Mouse (Mus musculus): Measurements from ENCODE around the gene Gm44596.

Gene Gm44596

GRCm38 (mm10) chr6:128429300-128429699 is 54.0 kb downstream of the Gm44596 start:
- DNase-seq (ENCODE audit: low spot score in 2 of 2): no peak

- DNase-seq (ENCODE audit: low spot score in 2 of 2): no peak
Measured at GRCm38 (mm10) chr6:128429826-128430225, 54.5 kb downstream of the Gm44596 start.

DNA sequence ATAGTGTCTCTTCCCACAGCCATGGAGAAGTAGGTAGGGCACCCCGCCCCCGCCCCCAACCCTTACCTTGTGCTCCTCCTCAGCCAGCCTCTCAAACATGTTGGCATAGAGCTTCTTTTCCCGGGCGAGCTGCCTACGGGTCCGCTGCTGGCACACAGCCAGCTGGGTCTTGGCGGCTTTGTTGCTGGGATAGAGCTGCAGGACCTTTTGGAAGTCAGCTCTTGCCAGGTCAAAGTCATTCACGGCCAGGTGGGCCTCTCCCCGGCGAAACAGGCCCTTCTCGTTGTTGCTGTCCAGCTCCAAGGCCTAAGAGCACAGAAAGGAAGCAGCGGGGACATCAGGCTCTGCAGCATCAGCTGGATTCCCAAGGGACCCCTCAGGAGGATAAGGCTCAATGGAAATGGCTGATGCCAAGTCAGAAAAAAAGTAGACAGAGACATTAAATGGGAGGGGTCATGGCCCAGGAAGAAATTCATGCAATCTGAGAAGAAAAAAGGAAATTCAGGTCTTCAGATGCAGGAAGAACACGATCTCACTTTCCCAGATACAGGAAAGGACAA is 57.1 kb downstream of the Gm44596 start:
- DNase-seq (ENCODE audit: low spot score in 2 of 2): no peak

DNA sequence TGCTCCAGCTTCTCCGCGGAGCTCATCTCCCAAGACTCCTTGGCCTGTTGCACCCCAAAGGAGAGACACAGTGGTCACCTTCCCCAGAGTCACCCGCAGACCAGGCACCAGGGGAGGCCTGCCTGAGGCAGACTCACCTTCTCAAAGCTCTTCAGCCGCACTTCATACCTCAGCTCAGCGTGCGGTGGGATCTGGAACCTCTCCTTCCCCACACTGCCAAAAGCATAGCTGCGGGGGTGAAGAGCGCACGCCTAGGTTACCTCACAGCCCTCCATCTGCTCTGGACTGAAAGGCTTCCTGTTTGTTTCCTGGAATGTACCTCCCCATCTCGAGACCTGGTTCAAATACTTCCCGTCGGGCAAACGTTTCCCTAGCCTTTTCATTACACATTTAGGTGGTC is 58.3 kb downstream of the Gm44596 start:
- no peak for DNase-seq (ENCODE audit: low spot score in 2 of 2)

DNA sequence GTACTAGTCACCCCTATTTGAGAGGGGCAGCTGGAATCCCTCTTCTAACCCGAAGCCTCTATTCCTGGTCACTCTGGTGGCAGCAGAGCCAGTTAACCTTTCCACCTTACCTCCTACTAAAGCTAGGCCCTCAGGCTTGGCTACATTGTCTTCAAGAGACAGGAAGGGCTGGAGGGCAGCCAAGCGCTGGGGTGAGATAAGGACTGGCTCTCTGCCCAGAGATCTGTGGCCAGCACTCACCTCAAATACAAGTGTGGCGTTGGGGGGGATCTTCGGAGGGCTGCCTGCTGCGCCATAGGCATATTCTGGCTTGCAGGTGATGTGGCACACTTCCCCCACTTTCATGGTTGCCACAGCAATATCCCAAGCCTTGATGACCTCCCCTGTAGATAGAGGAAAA is 60.2 kb downstream of the Gm44596 start:
- peak in 1 of 2 experiments; percentile 31 for DNase-seq (ENCODE audit: low spot score in 2 of 2)

DNA sequence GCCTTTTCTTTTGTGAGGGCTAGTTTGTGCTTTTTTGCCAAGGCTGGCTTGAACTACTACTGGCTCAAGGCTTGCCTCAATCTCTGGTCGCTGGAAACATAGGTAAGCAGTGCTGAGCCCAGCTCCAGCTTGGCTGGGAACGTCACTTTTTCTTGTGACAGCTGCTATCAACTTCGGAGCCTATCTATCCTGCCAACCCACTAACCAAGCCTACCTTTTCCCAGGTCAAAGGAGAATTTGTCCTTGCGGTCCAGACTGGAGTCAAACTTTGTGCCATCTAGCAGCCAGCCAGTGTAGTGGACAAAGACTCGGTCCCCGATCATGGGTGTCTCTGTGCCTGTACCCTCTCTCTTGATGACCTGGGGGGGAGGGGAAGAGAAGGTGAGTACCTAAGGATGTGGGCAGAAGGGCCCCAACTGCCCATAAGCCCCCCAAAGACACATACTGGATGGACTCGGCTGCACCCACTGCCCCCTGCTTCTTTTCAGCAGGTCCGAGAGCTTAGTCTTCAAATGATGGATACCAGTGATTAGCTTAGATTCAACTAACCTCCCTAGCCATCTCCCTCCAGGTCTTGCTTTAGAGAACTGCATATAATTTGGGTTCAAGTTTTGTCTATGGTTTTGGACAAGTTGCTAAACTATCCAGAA is 61.2 kb downstream of the Gm44596 start:
- DNase-seq (ENCODE audit: low spot score in 2 of 2): no peak

DNA sequence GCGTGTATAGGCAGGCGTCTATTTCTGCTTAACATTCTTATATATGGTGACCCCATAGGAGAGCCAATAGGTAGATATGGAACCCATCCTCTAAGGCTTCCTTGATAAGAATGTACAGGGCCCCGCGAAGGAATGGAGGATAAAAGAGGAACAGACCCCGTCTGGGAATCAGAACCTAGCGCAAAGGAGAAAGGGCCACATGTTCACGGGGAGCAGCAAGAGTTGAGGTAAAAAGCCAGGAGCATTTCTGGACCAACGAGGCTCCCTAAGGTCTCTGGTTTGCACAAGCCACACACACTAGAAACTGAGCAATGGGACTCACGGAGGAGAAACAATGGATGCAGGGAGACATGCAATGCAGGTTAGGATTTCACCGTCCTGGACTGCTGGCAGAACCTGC is 62.0 kb downstream of the Gm44596 start:
- no peak for DNase-seq (ENCODE audit: low spot score in 2 of 2)

GRCm38 (mm10) chr6:128437731-128438316 is 62.5 kb downstream of the Gm44596 start:
- peak; percentile 24 to 48 for DNase-seq (ENCODE audit: low spot score in 2 of 2)

DNA sequence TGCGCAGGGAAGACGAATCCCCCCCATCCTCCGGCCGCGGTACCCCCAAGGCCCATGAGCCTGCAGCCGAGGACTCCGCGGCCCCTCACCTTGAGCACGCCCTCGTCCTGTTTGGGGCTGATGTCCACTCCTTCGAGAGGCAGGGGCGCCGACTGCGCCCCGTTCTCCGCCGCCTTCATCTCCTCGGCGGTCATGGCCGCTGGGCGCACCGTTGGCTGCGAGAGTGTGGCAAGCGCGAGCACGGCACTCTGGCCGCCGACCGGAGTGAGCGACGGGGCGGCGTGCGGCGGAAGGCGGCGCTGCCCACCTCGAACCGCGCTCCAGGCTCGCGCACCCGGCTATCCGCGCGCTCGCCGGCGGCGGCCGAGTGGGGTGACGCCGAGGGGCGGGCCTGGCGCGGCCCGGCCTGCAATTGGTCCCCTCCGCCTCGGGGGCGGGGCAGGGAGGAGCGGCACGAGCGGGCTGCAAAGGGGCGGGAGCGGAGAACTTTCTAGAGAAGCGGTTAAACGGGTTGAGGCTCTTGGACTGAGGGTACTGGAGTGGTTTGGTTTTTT is 63.1 kb downstream of the Gm44596 start, which contains the start of gene Fkbp4:
Gene Fkbp4, minus strand, starts transcription at position 361 of the 554 bp plus-strand sequence.
- peak; percentile 86 to 91 for DNase-seq (ENCODE audit: low spot score in 2 of 2)

GRCm38 (mm10) chr6:128438871-128439341 is 63.6 kb downstream of the Gm44596 start:
- no peak for DNase-seq (ENCODE audit: low spot score in 2 of 2)

DNA sequence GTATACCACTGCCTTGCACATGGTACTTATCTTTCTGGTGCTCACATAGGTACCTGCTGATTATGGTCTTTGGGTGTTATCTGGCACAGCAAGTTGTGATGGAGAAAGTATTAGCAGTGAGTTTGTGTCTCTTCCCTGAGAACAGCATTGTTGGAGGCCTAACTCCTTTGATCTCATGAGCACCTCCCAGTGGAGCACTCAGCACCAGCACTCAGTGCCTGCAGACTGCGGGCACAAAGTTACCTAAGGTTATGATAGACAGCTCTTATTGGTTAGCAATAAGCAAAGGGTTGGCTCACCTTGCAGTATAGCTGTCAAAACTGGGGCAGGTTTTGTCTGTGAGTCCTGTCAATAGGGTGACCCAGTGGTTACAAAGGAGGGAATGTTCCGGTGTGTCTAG is 64.9 kb downstream of the Gm44596 start:
- no peak for DNase-seq (ENCODE audit: low spot score in 2 of 2)

GRCm38 (mm10) chr6:128445761-128446535 is 70.6 kb downstream of the Gm44596 start:
- no peak for DNase-seq (ENCODE audit: low spot score in 2 of 2)

DNA sequence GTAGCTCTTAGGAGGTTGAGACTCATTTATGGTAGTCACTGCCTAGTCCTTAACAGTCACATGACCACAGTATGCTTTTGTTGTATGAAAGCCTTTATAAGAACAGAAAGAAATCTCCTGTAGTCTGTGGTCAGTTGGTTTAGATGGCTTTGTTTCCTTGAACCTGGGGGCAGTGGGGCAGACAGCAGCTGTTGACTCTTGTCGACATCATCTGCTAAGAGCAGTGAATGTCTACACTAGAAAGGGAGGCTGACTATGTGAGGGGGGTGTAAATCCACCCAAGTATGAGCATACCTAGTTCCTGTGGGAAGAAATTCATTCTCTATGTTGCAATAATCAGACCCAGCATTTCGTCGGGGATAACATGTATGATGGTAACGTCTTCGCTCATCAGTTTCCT is 71.8 kb downstream of the Gm44596 start:
- DNase-seq (ENCODE audit: low spot score in 2 of 2): no peak

DNA sequence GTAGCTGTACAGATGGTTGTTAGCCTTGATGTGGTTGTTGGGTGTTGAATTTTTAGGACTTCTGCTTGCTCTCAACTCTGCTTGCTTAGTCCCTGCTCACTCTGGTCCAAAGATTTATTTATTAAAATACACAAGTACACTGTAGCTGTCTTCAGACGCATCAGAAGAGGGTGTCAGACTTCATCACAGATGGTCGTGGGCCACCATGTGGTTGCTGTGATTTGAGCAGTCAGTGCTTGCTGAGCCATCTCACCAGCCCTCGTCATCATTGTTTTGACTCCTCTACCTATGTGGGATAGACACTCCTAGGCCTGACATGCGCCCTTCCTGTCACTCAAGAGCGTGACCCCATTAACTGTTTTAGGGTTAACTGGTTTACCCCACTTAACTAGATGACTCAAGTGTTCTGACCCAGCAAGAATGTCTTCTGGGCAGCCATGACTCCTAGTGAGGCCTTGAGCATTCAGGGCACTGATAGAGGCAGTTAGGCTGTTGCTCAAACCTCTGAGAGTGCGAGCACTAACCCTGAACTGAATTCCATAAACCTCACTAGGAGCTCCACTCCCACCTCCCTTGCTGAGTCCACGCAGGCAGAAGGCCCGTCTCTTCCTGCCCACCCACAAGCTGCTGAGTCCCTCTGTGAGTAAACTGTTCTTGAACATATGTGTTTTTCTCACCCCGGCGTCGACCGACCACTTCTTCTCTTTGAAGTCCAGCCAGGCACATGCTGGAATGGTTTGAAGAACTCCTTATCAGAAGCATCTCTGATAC is 80.7 kb downstream of the Gm44596 start:
- no peak for DNase-seq (ENCODE audit: low spot score in 2 of 2)

Data from spleen, postnatal 14 days (tissue).